Mouse (Mus musculus): ENCODE results near the gene Irx2. TPM values are rescaled to one million over a fixed set of nuclear protein-coding genes. Genes with fewer than 3 reads are reported as not detected.

The Irx2 gene
- polyA plus RNA-seq, 2 experiments: 37.0 to 57.1 TPM

- 0 out of 2 replicates have a peak, but pooled peaks cover 10% of the 10 kb centered on the region for H3K4me1 ChIP-seq (ENCODE audit: control insufficient read depth, insufficient read depth, low read length)
- no peak overlapping the region for H3K9ac ChIP-seq (ENCODE audit: low read depth, low read length, severe bottlenecking)
- no peak for TF ChIP-seq POLR2A (IDR thresholded peaks at IDR 0.05; ENCODE audit: borderline replicate concordance, extremely low read depth, insufficient read depth, insufficient read length)
- H3K4me2 ChIP-seq (replicated peaks; ENCODE audit: low read depth, low read length, severe bottlenecking): peak overlapping the region; percentile 49; the same call in 1 of the 2 replicates
- peak overlapping the region; percentile 31; the same call in 1 of the 2 replicates for H3K4me3 ChIP-seq (replicated peaks; ENCODE audit: low read length)
- DNase-seq (ENCODE audit: low spot score) (no peak), ATAC-seq (ENCODE audit: low FRiP score, low read depth) (no peak)
- H3K27me3 ChIP-seq (ENCODE audit: control insufficient read depth, insufficient read depth, low read length): peaks cover 83% of the 10 kb centered on the region
- 10% methylated on average over 28 of the region's 28 CpGs for WGBS
- H3K9me3 ChIP-seq (ENCODE audit: control insufficient read depth, low read length): no peaks in the 10 kb centered on the region
- H3K36me3 ChIP-seq (ENCODE audit: control insufficient read depth, insufficient read depth, low read length): no peaks in the 10 kb centered on the region
- H3K27ac ChIP-seq (replicated peaks; ENCODE audit: low read depth, low read length): no peak overlapping the region
Observed at GRCm38 (mm10) chr13:72625236-72625950, 3.2 kb upstream of the Irx2 start.

- Histone ChIP-seq H3K4me3 (replicated peaks; ENCODE audit: low read length) (peak overlapping the region; percentile 62), H3K9me3 (ENCODE audit: control insufficient read depth, low read length) (no peaks in the 10 kb centered on the region), H3K9ac (ENCODE audit: low read depth, low read length, severe bottlenecking) (peak overlapping the region; percentile 34), H3K4me2 (replicated peaks; ENCODE audit: low read depth, low read length, severe bottlenecking) (peak overlapping the region; percentile 89), H3K27ac (replicated peaks; ENCODE audit: low read depth, low read length) (no peak overlapping the region), H3K36me3 (ENCODE audit: control insufficient read depth, insufficient read depth, low read length) (0 out of 2 replicates have a peak, but pooled peaks cover 6% of the 10 kb centered on the region), H3K4me1 (ENCODE audit: control insufficient read depth, insufficient read depth, low read length) (peaks cover 10% of the 10 kb centered on the region; the same call in 1 of the 2 replicates), H3K27me3 (ENCODE audit: control insufficient read depth, insufficient read depth, low read length) (peaks cover 88% of the 10 kb centered on the region)
- whole genome bisulfite sequencing: under 1% methylated on average over 39 of the region's 42 CpGs
- ATAC-seq (ENCODE audit: low FRiP score, low read depth) (no peak; the same call in 1 of the 2 replicates), DNase-seq (ENCODE audit: low spot score) (no peak)
- TF ChIP-seq POLR2A (IDR thresholded peaks at IDR 0.05; ENCODE audit: borderline replicate concordance, extremely low read depth, insufficient read depth, insufficient read length): no peak
Observed at GRCm38 (mm10) chr13:72627391-72628321, 964 bp upstream of the Irx2 start.

DNA sequence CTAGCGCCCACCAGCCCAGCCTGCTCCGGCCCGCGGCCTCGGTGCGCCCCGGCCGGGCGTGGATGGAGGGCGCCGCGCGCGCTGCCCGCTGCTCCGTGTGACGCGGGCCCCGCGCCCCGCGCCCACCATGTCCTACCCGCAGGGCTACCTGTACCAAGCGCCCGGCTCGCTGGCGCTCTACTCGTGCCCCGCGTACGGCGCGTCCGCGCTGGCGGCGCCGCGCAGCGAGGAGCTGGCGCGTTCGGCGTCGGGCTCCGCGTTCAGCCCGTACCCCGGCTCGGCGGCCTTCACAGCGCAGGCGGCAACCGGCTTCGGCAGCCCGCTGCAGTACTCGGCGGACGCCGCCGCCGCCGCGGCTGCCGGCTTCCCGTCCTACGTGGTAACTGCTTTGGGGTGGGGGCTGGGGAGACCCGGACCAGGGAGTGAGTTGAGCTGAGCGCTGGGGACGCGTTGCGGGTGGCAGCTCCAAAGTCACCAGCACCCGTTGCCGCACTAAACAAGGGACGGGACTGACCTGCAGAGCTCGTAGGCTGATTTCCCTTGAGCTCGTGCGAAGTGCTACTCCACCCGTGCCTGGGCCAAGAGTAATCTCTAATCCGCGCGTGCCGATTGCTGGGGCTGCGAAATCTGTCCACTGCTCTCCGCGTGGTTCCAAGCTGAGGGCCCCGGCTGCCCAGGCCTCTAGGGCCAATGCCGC, 463 bp downstream of the Irx2 start:
- DNase-seq (ENCODE audit: low spot score) (no peak), ATAC-seq (ENCODE audit: low FRiP score, low read depth) (peak; percentile 41)
- Histone ChIP-seq H3K27me3 (ENCODE audit: control insufficient read depth, insufficient read depth, low read length) (peaks cover 86% of the 10 kb centered on the region), H3K4me1 (ENCODE audit: control insufficient read depth, insufficient read depth, low read length) (peaks cover 11% of the 10 kb centered on the region; the same call in 1 of the 2 replicates), H3K9ac (ENCODE audit: low read depth, low read length, severe bottlenecking) (peak overlapping the region; percentile 70), H3K4me2 (replicated peaks; ENCODE audit: low read depth, low read length, severe bottlenecking) (peak overlapping the region; percentile 89), H3K9me3 (ENCODE audit: control insufficient read depth, low read length) (no peaks in the 10 kb centered on the region), H3K4me3 (replicated peaks; ENCODE audit: low read length) (peak overlapping the region; percentile 62), H3K36me3 (ENCODE audit: control insufficient read depth, insufficient read depth, low read length) (0 out of 2 replicates have a peak, but pooled peaks cover 6% of the 10 kb centered on the region), H3K27ac (replicated peaks; ENCODE audit: low read depth, low read length) (no peak overlapping the region)
- under 1% methylated on average over 66 of the region's 88 CpGs for WGBS
- no peak for TF ChIP-seq POLR2A (IDR thresholded peaks at IDR 0.05; ENCODE audit: borderline replicate concordance, extremely low read depth, insufficient read depth, insufficient read length)

DNA sequence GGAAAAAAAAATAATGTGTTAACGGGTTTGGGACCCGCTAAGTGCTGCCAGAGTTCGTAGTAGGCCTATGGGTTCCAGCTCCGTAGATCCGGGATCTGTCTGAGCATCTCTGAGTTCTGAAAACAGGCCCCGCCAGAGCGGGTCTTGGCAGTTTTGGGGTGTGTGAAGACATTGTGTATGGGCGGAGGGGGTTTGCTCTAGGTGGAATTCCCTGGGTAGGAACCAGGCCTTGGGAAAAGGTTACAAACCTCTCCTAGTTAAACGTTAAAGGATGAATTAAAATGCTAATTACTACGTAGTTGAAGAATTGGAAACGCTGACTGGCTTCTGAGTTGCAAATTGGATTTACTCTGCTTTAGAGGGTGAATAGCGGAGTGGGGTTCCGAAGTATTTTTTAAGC, 1.2 kb downstream of the Irx2 start:
- Histone ChIP-seq H3K36me3 (ENCODE audit: control insufficient read depth, insufficient read depth, low read length) (0 out of 2 replicates have a peak, but pooled peaks cover 6% of the 10 kb centered on the region), H3K9ac (ENCODE audit: low read depth, low read length, severe bottlenecking) (peak overlapping the region; percentile 70; the same call in 1 of the 2 replicates), H3K27ac (replicated peaks; ENCODE audit: low read depth, low read length) (no peak overlapping the region), H3K27me3 (ENCODE audit: control insufficient read depth, insufficient read depth, low read length) (peaks cover 86% of the 10 kb centered on the region), H3K9me3 (ENCODE audit: control insufficient read depth, low read length) (no peaks in the 10 kb centered on the region), H3K4me3 (replicated peaks; ENCODE audit: low read length) (peak overlapping the region; percentile 62), H3K4me2 (replicated peaks; ENCODE audit: low read depth, low read length, severe bottlenecking) (peak overlapping the region; percentile 89), H3K4me1 (ENCODE audit: control insufficient read depth, insufficient read depth, low read length) (peaks cover 6% of the 10 kb centered on the region; the same call in 1 of the 2 replicates)
- no peak for TF ChIP-seq POLR2A (IDR thresholded peaks at IDR 0.05; ENCODE audit: borderline replicate concordance, extremely low read depth, insufficient read depth, insufficient read length)
- 2% methylated on average over 13 of the region's 13 CpGs for WGBS
- ATAC-seq (ENCODE audit: low FRiP score, low read depth): no peak
- no peak for DNase-seq (ENCODE audit: low spot score)
